Mouse (Mus musculus): ENCODE results near the gene Olfr938. TPM values are rescaled to one million over a fixed set of nuclear protein-coding genes. Genes with fewer than 3 reads are reported as not detected.

Olfr938 gene
- total RNA-seq (2015; ENCODE audit: low replicate concordance) (not detected in 2 replicates), total RNA-seq (2017; ENCODE audit: low replicate concordance) (not detected in 2 replicates)

DNA sequence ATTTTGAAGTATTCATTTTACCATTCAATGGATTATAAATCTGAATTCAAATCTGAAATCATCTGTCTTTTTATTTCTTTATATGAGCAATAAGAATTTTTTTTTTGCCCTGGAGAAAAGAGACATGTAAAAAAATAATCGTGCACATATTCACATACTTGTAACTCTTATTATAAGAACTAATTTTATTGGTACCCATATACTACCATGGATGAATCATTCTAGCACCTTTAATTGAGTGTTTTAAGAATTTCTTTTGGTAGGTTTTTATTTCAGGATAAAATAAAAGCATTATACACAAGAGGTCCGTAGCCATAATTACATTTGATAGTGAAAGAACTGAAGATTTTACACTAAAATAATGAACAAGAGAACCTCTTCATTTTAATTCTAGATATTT is at the start of gene Olfr938:
Gene Olfr938 (minus strand): TSS at position 101 of the 400 bp plus-strand sequence.
- ATAC-seq (replicated peaks; ENCODE audit: low FRiP score, poor library complexity, severe bottlenecking): no peak

DNA sequence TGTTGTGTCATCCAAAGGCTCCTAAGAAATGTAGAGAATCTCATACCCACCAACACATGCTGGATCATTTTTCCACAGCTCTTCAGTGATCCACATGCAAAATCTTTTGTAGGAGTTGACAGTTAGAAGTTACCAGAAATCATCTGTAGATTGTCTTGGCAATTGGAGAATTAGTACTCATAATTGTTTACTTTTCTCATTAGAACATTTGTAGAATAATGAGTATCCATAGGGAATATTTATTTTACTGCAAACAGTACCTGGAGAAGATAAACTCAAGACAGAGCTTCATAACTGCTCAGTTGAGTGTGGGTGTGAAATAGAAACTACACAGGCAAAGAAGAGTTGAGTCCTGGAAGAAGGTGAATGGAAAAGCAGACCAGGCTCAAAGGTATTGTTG is 49.1 kb upstream of the Olfr938 start, which contains the start of gene Olfr27:
Gene Olfr27 (plus strand): TSS at position 301 of the 400 bp plus-strand sequence.
- no peak for ATAC-seq (replicated peaks; ENCODE audit: low FRiP score, poor library complexity, severe bottlenecking)

DNA sequence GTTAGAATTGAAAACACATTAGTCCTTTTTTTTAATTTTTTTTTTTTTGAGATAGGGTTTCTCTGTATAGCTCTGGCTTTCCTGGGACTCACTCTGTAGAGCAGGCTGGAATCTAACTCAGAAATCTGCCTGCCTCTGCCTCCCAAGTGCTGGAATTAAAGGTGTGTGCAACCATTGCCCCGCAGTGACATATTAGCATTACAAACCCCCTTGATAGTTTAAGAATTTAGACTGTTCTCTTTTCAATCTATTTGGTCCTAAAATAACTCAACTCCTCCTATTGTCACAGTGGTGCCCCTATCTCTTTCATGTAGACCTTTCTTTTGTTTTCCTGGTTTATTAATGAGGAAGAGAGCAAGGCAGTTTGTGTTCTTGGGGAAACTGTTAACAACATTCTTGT is 48.6 kb upstream of the Olfr938 start:
- ATAC-seq (replicated peaks; ENCODE audit: low FRiP score, poor library complexity, severe bottlenecking): no peak

DNA sequence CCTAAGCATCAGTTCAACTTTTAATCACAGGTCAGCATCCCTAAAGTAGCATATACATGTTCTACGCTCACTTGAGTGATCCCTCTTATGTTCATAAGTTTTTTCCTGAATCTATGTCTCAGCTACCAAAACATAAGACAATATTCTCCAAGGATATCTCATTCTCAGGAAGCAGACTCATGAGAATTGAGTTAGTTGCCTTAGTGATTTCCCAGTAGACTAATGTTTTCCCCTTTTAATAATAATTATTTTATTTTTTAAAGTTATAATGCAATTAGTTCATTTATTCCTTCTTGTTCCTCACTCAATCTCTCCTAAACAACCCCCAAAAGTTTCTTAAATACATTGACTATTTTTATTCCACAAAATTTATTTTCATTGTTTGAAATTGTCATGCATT is 13.8 kb downstream of the Olfr938 start, which contains the start of gene Olfr937:
Gene Olfr937 (minus strand): TSS at position 101 of the 400 bp plus-strand sequence.
- ATAC-seq (replicated peaks; ENCODE audit: low FRiP score, poor library complexity, severe bottlenecking): no peak

Other genes with a start within 250 kb of the Olfr938 start
- gene Olfr924, start 234.4 kb downstream of the Olfr938 start, total RNA-seq (2015; ENCODE audit: low replicate concordance): not detected in 2 replicates
- not detected in 2 replicates for gene Olfr924, start 234.4 kb downstream of the Olfr938 start, total RNA-seq (2017; ENCODE audit: low replicate concordance)
- gene Olfr26, start 223.8 kb downstream of the Olfr938 start, total RNA-seq (2015; ENCODE audit: low replicate concordance): not detected in 2 replicates
- gene Olfr26, start 223.8 kb downstream of the Olfr938 start, total RNA-seq (2017; ENCODE audit: low replicate concordance): not detected in 2 replicates
- not detected in 2 replicates for gene Olfr926, start 201.8 kb downstream of the Olfr938 start, total RNA-seq (2015; ENCODE audit: low replicate concordance)
- gene Olfr926, start 201.8 kb downstream of the Olfr938 start, total RNA-seq (2017; ENCODE audit: low replicate concordance): not detected in 2 replicates
- gene Olfr930, start 149.1 kb downstream of the Olfr938 start, total RNA-seq (2015; ENCODE audit: low replicate concordance): not detected in 2 replicates
- not detected in 2 replicates for gene Olfr930, start 149.1 kb downstream of the Olfr938 start, total RNA-seq (2017; ENCODE audit: low replicate concordance)
- gene Olfr933, start 106.6 kb downstream of the Olfr938 start, total RNA-seq (2015; ENCODE audit: low replicate concordance): not detected in 2 replicates
- gene Olfr933, start 106.6 kb downstream of the Olfr938 start, total RNA-seq (2017; ENCODE audit: low replicate concordance): not detected in 2 replicates
- not detected in 2 replicates for gene Olfr934, start 90.6 kb downstream of the Olfr938 start, total RNA-seq (2015; ENCODE audit: low replicate concordance)
- gene Olfr934, start 90.6 kb downstream of the Olfr938 start, total RNA-seq (2017; ENCODE audit: low replicate concordance): not detected in 2 replicates
- not detected in 2 replicates for gene Olfr935, start 79.2 kb downstream of the Olfr938 start, total RNA-seq (2015; ENCODE audit: low replicate concordance)
- gene Olfr935, start 79.2 kb downstream of the Olfr938 start, total RNA-seq (2017; ENCODE audit: low replicate concordance): not detected in 2 replicates
- not detected in 2 replicates for gene Olfr146, start 55.5 kb downstream of the Olfr938 start, total RNA-seq (2015; ENCODE audit: low replicate concordance)
- gene Olfr146, start 55.5 kb downstream of the Olfr938 start, total RNA-seq (2017; ENCODE audit: low replicate concordance): not detected in 2 replicates
- gene Olfr937, start 13.9 kb downstream of the Olfr938 start, total RNA-seq (2015; ENCODE audit: low replicate concordance): not detected in 2 replicates
- gene Olfr937, start 13.9 kb downstream of the Olfr938 start, total RNA-seq (2017; ENCODE audit: low replicate concordance): not detected in 2 replicates
- not detected in 2 replicates for gene Olfr27, start 49.2 kb upstream of the Olfr938 start, total RNA-seq (2015; ENCODE audit: low replicate concordance)
- not detected in 2 replicates for gene Olfr27, start 49.2 kb upstream of the Olfr938 start, total RNA-seq (2017; ENCODE audit: low replicate concordance)
- not detected in 2 replicates for gene Olfr943, start 87.4 kb upstream of the Olfr938 start, total RNA-seq (2015; ENCODE audit: low replicate concordance)
- not detected in 2 replicates for gene Olfr943, start 87.4 kb upstream of the Olfr938 start, total RNA-seq (2017; ENCODE audit: low replicate concordance)
- gene Olfr944, start 123.0 kb upstream of the Olfr938 start, total RNA-seq (2015; ENCODE audit: low replicate concordance): not detected in 2 replicates
- gene Olfr944, start 123.0 kb upstream of the Olfr938 start, total RNA-seq (2017; ENCODE audit: low replicate concordance): not detected in 2 replicates
- gene Olfr1537, start 171.1 kb upstream of the Olfr938 start, total RNA-seq (2015; ENCODE audit: low replicate concordance): not detected in 2 replicates
- gene Olfr1537, start 171.1 kb upstream of the Olfr938 start, total RNA-seq (2017; ENCODE audit: low replicate concordance): not detected in 2 replicates
- not detected in 2 replicates for gene Olfr945, start 197.9 kb upstream of the Olfr938 start, total RNA-seq (2015; ENCODE audit: low replicate concordance)
- not detected in 2 replicates for gene Olfr945, start 197.9 kb upstream of the Olfr938 start, total RNA-seq (2017; ENCODE audit: low replicate concordance)
- gene Olfr948, start 247.2 kb upstream of the Olfr938 start, total RNA-seq (2015; ENCODE audit: low replicate concordance): not detected in 2 replicates
- gene Olfr948, start 247.2 kb upstream of the Olfr938 start, total RNA-seq (2017; ENCODE audit: low replicate concordance): not detected in 2 replicates